Mouse (Mus musculus) small intestine, adult 2 months (tissue): Measurements from ENCODE around the gene Kif16b. TPM values are rescaled to one million over a fixed set of nuclear protein-coding genes. Genes with fewer than 3 reads are reported as not detected.

Experiments used
- H3K27ac ChIP-seq: fragments of 200-500 bp; 2 replicates; pipeline ENCODE4 v1.5.1; 2012; ENCODE audit warnings: low read depth, low read length, control low read depth, inconsistent platforms; ENCODE audit not compliant: insufficient read depth
- H3K27me3 ChIP-seq: fragments of 200-500 bp; 2 replicates; pipeline ENCODE4 v1.6.1; 2012; ENCODE audit warnings: mild to moderate bottlenecking, moderate library complexity, low read length, inconsistent platforms; ENCODE audit not compliant: control insufficient read depth, insufficient read depth
- H3K36me3 ChIP-seq: fragments of 200-500 bp; 2 replicates; pipeline ENCODE4 v1.6.1; 2012; ENCODE audit warnings: mild to moderate bottlenecking, low read length, control low read depth, inconsistent platforms; ENCODE audit not compliant: control insufficient read depth, insufficient read depth
- H3K4me1 ChIP-seq: fragments of 200-500 bp; 2 replicates; pipeline ENCODE4 v1.6.1; 2012; ENCODE audit warnings: low read length, inconsistent platforms, mixed read lengths; ENCODE audit not compliant: control insufficient read depth, insufficient read depth, insufficient read length
- H3K4me3 ChIP-seq: fragments of 200-500 bp; 2 replicates; pipeline ENCODE4 v1.5.1; 2012; ENCODE audit warnings: low read depth, mild to moderate bottlenecking, control low read depth, inconsistent platforms, low read length, moderate library complexity
- CTCF ChIP-seq: fragments of 200-500 bp; IDR thresholded peaks from 2 replicates; pipeline ENCODE4 v1.5.1; 2012; ENCODE audit warnings: low read depth, mild to moderate bottlenecking, control low read depth, inconsistent platforms, low read length, moderate library complexity, mixed read lengths; ENCODE audit not compliant: insufficient replicate concordance, insufficient read length; ENCODE audit errors: extremely low read depth
- POLR2A ChIP-seq: fragments of 200-500 bp; IDR thresholded peaks from 2 replicates; pipeline ENCODE4 v1.6.1; 2012; ENCODE audit warnings: low read depth, mild to moderate bottlenecking, control low read depth, inconsistent platforms, low read length, moderate library complexity
- WGBS: fragments of 180-500 bp; shearing (Covaris S2); methylation state at CpG from one replicate; pipeline ENCODE4 v1.1.7; 2018; 5-methylcytosine and 5-hydroxymethylcytosine counted together
- polyA plus RNA-seq: library from polyadenylated mRNA; depleted of rRNA; stranded (reverse); fragments of >200 nt; gene quantifications from 2 replicates; pipeline ENCODE4 v1.2.3, GENCODE M21; 2012

Kif16b gene
- polyA plus RNA-seq, 1 experiment = 12.5 TPM

DNA sequence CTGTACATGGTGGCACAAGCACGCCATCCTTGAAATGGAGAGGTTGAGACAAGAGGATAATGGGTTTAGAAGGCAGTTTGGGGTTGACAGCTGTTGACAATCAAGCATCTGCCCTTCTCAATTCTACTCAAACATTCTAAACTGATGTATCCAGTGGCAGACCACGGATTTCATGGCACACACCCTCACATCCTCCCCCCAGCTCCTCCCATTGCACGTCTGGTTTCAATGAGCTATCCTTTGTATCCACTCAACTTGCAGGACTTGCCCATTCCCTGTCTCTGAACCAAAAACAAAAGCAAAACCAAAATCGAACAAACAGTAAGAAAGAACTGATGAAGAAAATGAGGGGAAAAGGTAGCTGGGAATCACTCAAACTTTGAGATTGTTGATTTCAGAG is 183.7 kb downstream of the Kif16b start:
- H3K27ac ChIP-seq = no peak overlapping the region
- H3K36me3 ChIP-seq = peaks cover 2% of the 10 kb centered on the region; the same call in 1 of the 2 replicates
- H3K4me1 ChIP-seq = no peaks in the 10 kb centered on the region
- H3K4me3 ChIP-seq = no peak overlapping the region
- no peak for TF ChIP-seq POLR2A
- no peak for TF ChIP-seq CTCF
- 71% methylated on average over 4 of the region's 4 CpGs for WGBS
- H3K27me3 ChIP-seq = no peaks in the 10 kb centered on the region

DNA sequence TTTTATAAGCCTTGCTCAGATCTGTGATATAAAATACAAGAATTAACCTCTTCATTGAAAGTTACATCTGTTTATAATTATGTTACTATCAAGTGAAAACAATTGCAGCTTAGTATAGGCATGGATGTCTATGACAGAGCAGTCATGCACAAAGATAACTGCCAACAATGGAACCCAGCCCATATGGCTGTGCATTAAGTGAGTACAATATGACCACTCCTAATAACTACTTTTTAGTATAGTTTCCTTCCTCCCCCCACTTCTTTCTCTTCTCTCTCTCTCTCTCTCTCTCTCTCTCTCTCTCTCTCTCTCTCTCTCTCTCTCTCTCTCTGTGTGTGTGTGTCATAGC is 185.4 kb downstream of the Kif16b start:
- no peaks in the 10 kb centered on the region for H3K4me1 ChIP-seq
- H3K27ac ChIP-seq = no peak overlapping the region
- H3K4me3 ChIP-seq = no peak overlapping the region
- TF ChIP-seq POLR2A (no peak), CTCF (no peak)
- no peaks in the 10 kb centered on the region for H3K27me3 ChIP-seq
- peaks cover 8% of the 10 kb centered on the region; the same call in 1 of the 2 replicates for H3K36me3 ChIP-seq

DNA sequence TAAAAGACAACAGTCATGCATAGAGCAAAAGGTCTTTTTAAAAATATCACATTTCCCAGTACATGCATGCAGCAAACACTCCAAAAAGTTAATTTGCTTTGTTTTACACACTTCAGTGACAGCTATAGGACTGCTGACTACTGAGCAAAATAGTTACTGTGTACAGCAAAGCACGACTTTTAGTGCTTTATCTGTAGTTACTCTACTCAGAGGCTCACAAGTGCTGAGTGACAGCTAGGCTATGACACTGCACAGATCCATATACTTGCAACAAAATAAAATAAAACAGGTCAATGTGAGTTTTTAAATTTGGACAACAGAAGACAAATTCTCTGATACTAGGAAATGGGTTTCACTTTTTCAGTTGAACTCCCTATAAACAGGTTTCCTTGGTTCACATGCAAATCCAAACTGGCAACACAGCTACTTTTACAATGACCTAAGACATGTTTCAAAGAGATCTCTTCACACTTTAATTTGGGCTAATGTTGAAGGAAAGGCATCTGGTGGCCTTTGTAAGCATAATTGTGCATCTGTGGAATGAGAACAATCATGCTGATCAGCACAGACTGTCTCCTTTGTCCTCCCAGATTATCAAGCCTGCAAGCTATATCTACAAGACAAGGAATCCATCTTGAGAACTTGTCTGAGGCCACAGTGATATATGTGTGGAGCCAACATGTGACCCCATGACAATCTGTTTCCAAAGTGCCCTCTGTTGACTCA is 186.0 kb downstream of the Kif16b start:
- 73% methylated on average over 1 of the region's 1 CpGs for WGBS
- peaks cover 8% of the 10 kb centered on the region; the same call in 1 of the 2 replicates for H3K36me3 ChIP-seq
- no peak overlapping the region for H3K4me3 ChIP-seq
- no peaks in the 10 kb centered on the region for H3K4me1 ChIP-seq
- no peak overlapping the region for H3K27ac ChIP-seq
- TF ChIP-seq CTCF = no peak
- no peak for TF ChIP-seq POLR2A
- no peaks in the 10 kb centered on the region for H3K27me3 ChIP-seq

DNA sequence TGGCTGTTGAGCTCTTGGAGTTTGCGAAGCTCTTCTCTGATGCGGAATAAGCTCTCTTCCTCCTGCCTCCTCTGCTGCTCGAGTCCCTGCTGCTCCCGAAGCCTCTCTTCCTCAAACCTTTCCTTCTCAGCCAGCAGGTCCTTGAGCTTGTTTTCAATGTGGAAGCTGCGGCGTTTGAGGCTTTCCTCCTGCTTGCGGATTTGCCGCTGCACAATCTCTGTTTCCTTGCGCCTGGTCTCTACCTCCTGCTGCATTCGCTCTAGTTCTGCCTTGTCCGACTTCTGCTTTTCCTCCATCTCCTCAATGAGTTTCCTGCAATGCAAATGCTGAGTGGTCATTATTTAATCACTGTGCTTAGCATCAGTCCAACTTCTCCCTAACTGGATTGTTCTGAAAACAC is 188.6 kb downstream of the Kif16b start:
- H3K4me3 ChIP-seq = no peak overlapping the region
- H3K27ac ChIP-seq = no peak overlapping the region
- H3K36me3 ChIP-seq = peaks cover 8% of the 10 kb centered on the region; the same call in 1 of the 2 replicates
- 86% methylated on average over 11 of the region's 11 CpGs for WGBS
- TF ChIP-seq POLR2A = no peak
- no peak for TF ChIP-seq CTCF
- no peaks in the 10 kb centered on the region for H3K27me3 ChIP-seq
- no peaks in the 10 kb centered on the region for H3K4me1 ChIP-seq

DNA sequence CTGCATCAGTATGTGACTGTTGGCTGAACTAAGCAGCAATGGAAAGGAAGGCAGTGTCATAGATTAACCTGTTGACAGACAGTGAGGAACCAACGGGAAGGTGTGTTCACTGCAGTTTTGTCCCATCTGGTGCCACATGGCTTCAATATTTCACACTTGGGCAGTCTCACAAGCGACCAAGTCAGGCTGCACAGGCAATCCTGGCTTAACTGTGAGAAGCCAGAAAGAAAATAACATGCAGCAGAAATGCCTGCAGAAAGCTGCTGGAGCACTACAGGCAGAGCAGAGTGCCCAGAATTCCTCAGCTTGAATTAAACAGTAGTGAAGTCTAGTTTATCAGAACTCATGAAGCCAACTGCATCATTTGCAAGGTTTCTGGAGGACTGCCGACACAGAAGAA is 192.0 kb downstream of the Kif16b start:
- H3K27ac ChIP-seq = no peak overlapping the region
- H3K27me3 ChIP-seq = no peaks in the 10 kb centered on the region
- H3K36me3 ChIP-seq = peaks cover 10% of the 10 kb centered on the region; the same call in 1 of the 2 replicates
- WGBS = 80% methylated on average over 3 of the region's 3 CpGs
- TF ChIP-seq POLR2A (no peak), CTCF (no peak)
- peaks cover 3% of the 10 kb centered on the region; the same call in 1 of the 2 replicates for H3K4me1 ChIP-seq
- no peak overlapping the region for H3K4me3 ChIP-seq

GRCm38 (mm10) chr2:142700689-142701088 is 200.6 kb downstream of the Kif16b start:
- Histone ChIP-seq H3K27ac (peak overlapping the region; percentile 5; the same call in 1 of the 2 replicates), H3K36me3 (0 out of 2 replicates have a peak, but pooled peaks cover 3% of the 10 kb centered on the region), H3K4me1 (peaks cover 18% of the 10 kb centered on the region; the same call in 1 of the 2 replicates), H3K4me3 (no peak overlapping the region), H3K27me3 (no peaks in the 10 kb centered on the region)
- WGBS = 78% methylated on average over 4 of the region's 4 CpGs
- TF ChIP-seq POLR2A (no peak), CTCF (no peak)

- no peak for TF ChIP-seq POLR2A
- TF ChIP-seq CTCF = no peak
- Histone ChIP-seq H3K4me3 (no peak overlapping the region), H3K27me3 (no peaks in the 10 kb centered on the region), H3K36me3 (0 out of 2 replicates have a peak, but pooled peaks cover 3% of the 10 kb centered on the region), H3K4me1 (peaks cover 18% of the 10 kb centered on the region; the same call in 1 of the 2 replicates), H3K27ac (peak overlapping the region; percentile 72)
- 24% methylated on average over 3 of the region's 3 CpGs for WGBS
Observed at GRCm38 (mm10) chr2:142698650-142699049, 202.7 kb downstream of the Kif16b start.
